Mouse (Mus musculus): ENCODE data around the gene Depdc1b. TPM values are rescaled to one million over a fixed set of nuclear protein-coding genes. Genes with fewer than 3 reads are reported as not detected.

Gene Depdc1b
- polyA plus RNA-seq, 1 experiment from 2014 or later = 1.8 TPM

GRCm38 (mm10) chr13:108371352-108371921, 55.3 kb downstream of the Depdc1b start:
- Histone ChIP-seq H3K9me3 (no peaks in the 10 kb centered on the region), H3K9ac (no peak overlapping the region), H3K36me3 (replicated peaks) (no peaks in the 10 kb centered on the region), H3K27me3 (replicated peaks) (no peaks in the 10 kb centered on the region), H3K4me3 (no peak overlapping the region), H3K4me1 (0 out of 2 replicates have a peak, but pooled peaks cover 3% of the 10 kb centered on the region), H3K4me2 (no peak overlapping the region), H3K27ac (no peak overlapping the region)
- 76% methylated on average over 9 of the region's 9 CpGs for WGBS
- no peak for ATAC-seq (replicated peaks)

DNA sequence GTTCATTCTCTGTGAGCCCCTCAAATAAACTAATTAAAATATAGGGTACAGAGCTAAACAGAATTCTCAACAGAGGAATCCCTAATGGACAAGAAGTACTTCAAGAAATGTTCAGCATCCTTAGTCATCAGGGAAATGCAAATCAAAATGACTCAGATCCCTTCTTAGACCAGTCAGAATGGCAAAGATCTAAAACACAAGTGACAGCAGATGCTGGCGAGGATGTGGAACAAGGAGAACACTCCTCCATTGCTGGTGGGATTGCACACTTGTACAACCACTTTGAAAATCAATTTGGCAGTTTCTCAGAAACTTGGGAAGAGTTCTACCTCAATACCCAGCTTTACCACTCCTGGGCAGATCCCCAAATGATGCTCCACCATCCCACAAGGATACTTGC, 57.1 kb downstream of the Depdc1b start:
- Histone ChIP-seq H3K9me3 (no peaks in the 10 kb centered on the region), H3K9ac (no peak overlapping the region), H3K27ac (no peak overlapping the region), H3K4me3 (no peak overlapping the region), H3K36me3 (replicated peaks) (no peaks in the 10 kb centered on the region), H3K4me1 (0 out of 2 replicates have a peak, but pooled peaks cover 3% of the 10 kb centered on the region), H3K27me3 (replicated peaks) (no peaks in the 10 kb centered on the region), H3K4me2 (no peak overlapping the region)
- WGBS = 89% methylated on average over 1 of the region's 1 CpGs
- ATAC-seq (replicated peaks) = no peak

DNA sequence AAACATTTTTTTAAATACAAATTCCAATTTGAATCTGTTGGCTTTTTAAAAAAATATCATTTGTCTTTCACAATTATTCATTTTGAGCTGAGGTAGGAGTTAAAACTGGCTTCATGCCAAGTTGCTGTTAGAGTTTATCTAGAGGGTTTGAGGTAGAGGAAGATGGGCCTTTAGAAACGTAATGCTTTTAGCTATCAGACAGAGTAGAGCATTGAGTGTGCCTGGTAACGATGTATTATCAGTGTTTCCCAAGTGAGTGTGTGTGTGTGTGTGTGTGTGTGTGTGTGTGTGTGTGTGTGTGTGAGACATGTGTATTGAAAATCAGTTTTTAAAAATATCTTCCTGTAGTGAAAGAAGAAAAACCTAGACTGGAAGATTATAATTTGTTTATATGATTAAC, 60.5 kb downstream of the Depdc1b start:
- Histone ChIP-seq H3K9ac (no peak overlapping the region), H3K36me3 (replicated peaks) (no peaks in the 10 kb centered on the region), H3K4me1 (0 out of 2 replicates have a peak, but pooled peaks cover 3% of the 10 kb centered on the region), H3K9me3 (no peaks in the 10 kb centered on the region), H3K4me2 (no peak overlapping the region), H3K27me3 (replicated peaks) (no peaks in the 10 kb centered on the region), H3K4me3 (no peak overlapping the region), H3K27ac (no peak overlapping the region)
- 79% methylated on average over 2 of the region's 2 CpGs for WGBS
- ATAC-seq (replicated peaks) = no peak

DNA sequence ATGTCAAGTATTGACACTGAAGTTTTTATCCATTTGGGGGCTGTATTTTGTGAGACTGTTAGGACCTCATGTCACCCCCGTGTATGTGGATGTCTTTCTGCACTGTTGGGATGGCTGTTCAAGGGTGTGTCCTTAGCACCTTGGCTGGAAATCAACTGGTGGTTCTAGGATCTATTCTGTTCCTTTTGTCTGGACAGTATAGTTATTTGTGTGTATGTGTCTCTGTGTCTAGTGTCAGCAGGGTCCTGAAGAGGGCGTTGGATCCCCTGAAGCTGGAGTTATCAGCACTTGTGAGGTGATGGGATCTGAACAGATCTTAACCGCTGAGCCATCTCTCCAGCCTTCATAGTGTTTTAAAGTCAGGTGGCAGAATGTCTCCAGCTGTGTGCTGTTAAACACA, 65.0 kb downstream of the Depdc1b start:
- H3K9ac ChIP-seq = no peak overlapping the region
- H3K36me3 ChIP-seq (replicated peaks) = no peaks in the 10 kb centered on the region
- H3K4me1 ChIP-seq = no peaks in the 10 kb centered on the region
- H3K9me3 ChIP-seq = no peaks in the 10 kb centered on the region
- no peak for ATAC-seq (replicated peaks)
- H3K4me3 ChIP-seq = no peak overlapping the region
- 89% methylated on average over 3 of the region's 3 CpGs for WGBS
- no peak overlapping the region for H3K27ac ChIP-seq
- no peaks in the 10 kb centered on the region for H3K27me3 ChIP-seq (replicated peaks)
- no peak overlapping the region for H3K4me2 ChIP-seq

DNA sequence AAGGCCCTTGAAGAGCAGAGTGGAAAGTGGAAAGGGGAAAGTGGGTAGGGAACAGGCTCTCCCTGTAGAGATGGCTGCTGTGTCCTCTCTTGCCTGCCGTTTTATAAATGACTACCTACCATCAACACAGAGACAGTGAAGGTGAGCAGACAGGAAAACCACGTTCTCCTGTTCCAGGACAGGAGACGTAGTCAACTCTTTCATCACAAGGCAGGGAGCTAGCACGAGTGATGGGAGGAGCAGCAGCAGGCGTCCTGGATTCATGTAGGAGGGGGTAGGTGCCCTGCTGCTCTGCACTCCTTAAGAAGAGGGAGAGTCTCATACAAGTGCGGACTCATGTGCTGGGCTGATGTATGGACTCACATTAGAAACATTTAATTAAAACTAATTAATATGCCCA, 66.9 kb downstream of the Depdc1b start:
- Histone ChIP-seq H3K36me3 (replicated peaks) (no peaks in the 10 kb centered on the region), H3K4me1 (no peaks in the 10 kb centered on the region), H3K4me3 (no peak overlapping the region), H3K9me3 (no peaks in the 10 kb centered on the region), H3K4me2 (no peak overlapping the region), H3K27ac (no peak overlapping the region), H3K9ac (no peak overlapping the region), H3K27me3 (replicated peaks) (no peaks in the 10 kb centered on the region)
- WGBS = 82% methylated on average over 6 of the region's 6 CpGs
- no peak for ATAC-seq (replicated peaks)

DNA sequence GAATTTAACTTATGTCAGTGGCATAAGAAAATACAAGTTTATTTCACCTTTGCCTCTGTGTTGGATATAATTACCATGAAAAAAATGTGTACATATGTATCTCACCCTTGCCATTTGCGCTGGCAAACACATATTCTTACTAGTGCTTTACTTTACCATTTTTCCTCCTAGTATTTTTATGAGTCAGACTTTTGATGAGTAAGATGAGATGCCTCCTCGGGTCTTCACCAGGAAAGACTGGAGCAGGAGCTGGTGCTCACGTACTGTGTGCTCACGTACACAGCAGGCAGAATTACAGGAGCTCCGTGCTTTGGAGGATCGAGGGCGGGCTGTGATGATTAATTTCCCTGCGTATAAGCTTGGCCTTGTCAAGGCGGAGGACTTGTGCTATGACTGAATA, 69.9 kb downstream of the Depdc1b start:
- no peak for ATAC-seq (replicated peaks)
- no peaks in the 10 kb centered on the region for H3K9me3 ChIP-seq
- H3K27ac ChIP-seq = no peak overlapping the region
- no peak overlapping the region for H3K4me3 ChIP-seq
- H3K4me2 ChIP-seq = no peak overlapping the region
- no peaks in the 10 kb centered on the region for H3K27me3 ChIP-seq (replicated peaks)
- no peaks in the 10 kb centered on the region for H3K4me1 ChIP-seq
- 89% methylated on average over 9 of the region's 9 CpGs for whole genome bisulfite sequencing
- H3K9ac ChIP-seq = no peak overlapping the region
- H3K36me3 ChIP-seq (replicated peaks) = no peaks in the 10 kb centered on the region

GRCm38 (mm10) chr13:108390565-108390964, 74.4 kb downstream of the Depdc1b start:
- H3K4me1 ChIP-seq = no peaks in the 10 kb centered on the region
- H3K9me3 ChIP-seq = no peaks in the 10 kb centered on the region
- 0 out of 2 replicates have a peak, but pooled peaks have one; percentile 37 for ATAC-seq (replicated peaks)
- no peaks in the 10 kb centered on the region for H3K27me3 ChIP-seq (replicated peaks)
- H3K27ac ChIP-seq = no peak overlapping the region
- WGBS = 26% methylated on average over 1 of the region's 1 CpGs
- no peak overlapping the region for H3K4me3 ChIP-seq
- no peaks in the 10 kb centered on the region for H3K36me3 ChIP-seq (replicated peaks)
- no peak overlapping the region for H3K4me2 ChIP-seq
- no peak overlapping the region for H3K9ac ChIP-seq

DNA sequence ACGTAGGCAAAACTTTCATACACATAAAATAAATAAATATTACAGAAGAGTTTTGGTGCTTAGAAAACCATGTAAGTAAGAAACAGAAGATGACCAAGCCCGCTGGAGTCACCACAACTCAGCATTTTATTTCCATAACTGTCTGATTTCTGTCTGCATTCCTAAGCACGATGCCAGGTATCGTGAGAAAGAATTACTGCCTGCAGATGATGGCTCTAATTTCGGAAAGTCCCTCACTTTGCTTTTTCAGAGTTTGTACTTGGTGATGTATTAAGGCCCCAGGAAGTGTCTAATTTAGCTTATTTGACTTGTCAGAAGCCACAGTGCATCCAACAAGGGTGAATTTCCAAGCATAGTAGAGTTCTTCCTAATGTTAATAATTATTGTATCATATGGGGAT, 87.1 kb downstream of the Depdc1b start:
- H3K4me3 ChIP-seq = no peak overlapping the region
- no peaks in the 10 kb centered on the region for H3K4me1 ChIP-seq
- no peak for ATAC-seq (replicated peaks)

GRCm38 (mm10) chr13:108404372-108404771, 88.2 kb downstream of the Depdc1b start:
- no peak for ATAC-seq (replicated peaks)
- H3K27me3 ChIP-seq (replicated peaks) = no peaks in the 10 kb centered on the region
- H3K9me3 ChIP-seq = no peaks in the 10 kb centered on the region
- no peaks in the 10 kb centered on the region for H3K36me3 ChIP-seq (replicated peaks)
- 83% methylated on average over 4 of the region's 4 CpGs for WGBS
- no peaks in the 10 kb centered on the region for H3K4me1 ChIP-seq
- no peak overlapping the region for H3K4me3 ChIP-seq
- no peak overlapping the region for H3K27ac ChIP-seq
- H3K9ac ChIP-seq = no peak overlapping the region
- H3K4me2 ChIP-seq = no peak overlapping the region

More for the DNA sequence above, 87.1 kb downstream of the Depdc1b start:
- no peaks in the 10 kb centered on the region for H3K9me3 ChIP-seq
- no peak overlapping the region for H3K27ac ChIP-seq
- no peaks in the 10 kb centered on the region for H3K36me3 ChIP-seq (replicated peaks)
- no peak overlapping the region for H3K9ac ChIP-seq
- WGBS = 93% methylated on average over 5 of the region's 5 CpGs
- H3K27me3 ChIP-seq (replicated peaks) = no peaks in the 10 kb centered on the region
- H3K4me2 ChIP-seq = no peak overlapping the region

GRCm38 (mm10) chr13:108415464-108415863, 99.3 kb downstream of the Depdc1b start:
- no peak overlapping the region for H3K9ac ChIP-seq
- WGBS = 70% methylated on average over 2 of the region's 2 CpGs
- H3K9me3 ChIP-seq = no peaks in the 10 kb centered on the region
- H3K36me3 ChIP-seq (replicated peaks) = no peaks in the 10 kb centered on the region
- ATAC-seq (replicated peaks) = no peak
- H3K4me1 ChIP-seq = no peaks in the 10 kb centered on the region
- H3K4me2 ChIP-seq = no peak overlapping the region
- no peak overlapping the region for H3K27ac ChIP-seq
- no peak overlapping the region for H3K4me3 ChIP-seq
- H3K27me3 ChIP-seq (replicated peaks) = no peaks in the 10 kb centered on the region

DNA sequence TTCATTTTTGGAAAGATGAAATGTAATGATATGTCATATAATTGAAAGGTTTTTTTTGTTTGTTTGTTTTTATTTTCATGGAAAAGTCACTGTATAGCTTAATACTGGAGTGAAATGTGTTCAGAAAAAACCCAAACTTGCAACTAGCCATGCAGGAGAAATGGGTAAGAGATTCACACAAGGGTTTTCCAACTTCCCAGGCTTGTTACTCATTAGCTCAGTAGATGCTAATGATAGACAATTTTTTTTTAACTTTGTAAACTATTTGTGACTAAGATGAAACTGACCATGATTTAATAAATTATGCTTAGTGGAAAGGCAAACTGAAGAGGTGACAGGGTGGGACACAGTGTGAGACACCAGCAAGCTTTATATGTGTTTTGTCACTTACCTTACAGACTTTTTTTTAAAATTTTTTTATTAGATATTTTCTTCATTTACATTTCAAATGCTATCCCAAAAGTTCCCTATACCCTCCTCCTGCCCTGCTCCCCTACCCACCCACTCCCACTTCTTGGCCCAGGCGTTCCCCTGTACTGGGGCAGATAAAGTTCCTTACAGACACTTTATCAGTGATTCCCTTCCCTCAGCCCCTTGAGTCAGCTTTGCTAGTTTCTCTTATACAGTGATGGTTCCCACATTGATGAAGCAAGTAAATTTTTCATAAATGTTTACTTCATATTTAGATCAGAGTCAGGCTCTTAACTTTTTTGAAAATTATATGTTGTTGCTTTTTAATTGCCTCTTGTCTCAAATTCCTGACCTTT, 102.8 kb downstream of the Depdc1b start:
- Histone ChIP-seq H3K9me3 (no peaks in the 10 kb centered on the region), H3K4me3 (no peak overlapping the region), H3K4me1 (no peaks in the 10 kb centered on the region), H3K27ac (no peak overlapping the region), H3K9ac (no peak overlapping the region), H3K4me2 (no peak overlapping the region), H3K36me3 (replicated peaks) (no peaks in the 10 kb centered on the region), H3K27me3 (replicated peaks) (no peaks in the 10 kb centered on the region)
- ATAC-seq (replicated peaks) = no peak
- 97% methylated on average over 1 of the region's 1 CpGs for WGBS

GRCm38 (mm10) chr13:108426322-108426721, 110.2 kb downstream of the Depdc1b start:
- Histone ChIP-seq H3K4me3 (no peak overlapping the region), H3K4me1 (no peaks in the 10 kb centered on the region), H3K36me3 (replicated peaks) (no peaks in the 10 kb centered on the region), H3K27me3 (replicated peaks) (no peaks in the 10 kb centered on the region), H3K9ac (no peak overlapping the region), H3K27ac (no peak overlapping the region), H3K9me3 (no peaks in the 10 kb centered on the region), H3K4me2 (no peak overlapping the region)
- WGBS = 53% methylated on average over 5 of the region's 5 CpGs
- no peak for ATAC-seq (replicated peaks)

DNA sequence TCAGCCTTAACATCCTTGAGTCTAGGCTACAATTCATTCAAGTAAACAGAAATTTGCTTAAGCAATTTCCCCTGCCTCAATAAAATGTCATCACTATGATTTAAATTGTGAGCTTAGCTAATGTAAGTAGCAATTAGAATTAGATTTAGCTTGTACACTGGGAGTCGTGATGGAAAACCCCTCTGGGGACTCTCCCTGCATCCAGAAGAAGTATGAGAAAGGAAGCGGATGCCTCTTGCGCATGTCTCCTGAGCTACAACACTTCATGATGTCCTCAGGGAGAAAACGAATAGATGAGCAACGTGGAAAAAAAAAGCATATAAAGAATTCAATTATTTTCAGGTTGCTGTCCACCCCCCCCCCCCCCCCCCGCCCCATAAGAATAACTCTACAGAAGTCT, 112.7 kb downstream of the Depdc1b start:
- no peak overlapping the region for H3K4me2 ChIP-seq
- no peaks in the 10 kb centered on the region for H3K4me1 ChIP-seq
- H3K27ac ChIP-seq = no peak overlapping the region
- no peaks in the 10 kb centered on the region for H3K36me3 ChIP-seq (replicated peaks)
- no peak overlapping the region for H3K4me3 ChIP-seq
- no peaks in the 10 kb centered on the region for H3K9me3 ChIP-seq
- H3K9ac ChIP-seq = no peak overlapping the region
- WGBS = 65% methylated on average over 6 of the region's 6 CpGs
- H3K27me3 ChIP-seq (replicated peaks) = no peaks in the 10 kb centered on the region
- no peak for ATAC-seq (replicated peaks)

Data from midbrain, embryonic 15.5 days (tissue).